21 mouse cellular contexts compared by ENCODE assay signal in genomic region chr3:129309926-129310325, GRCm38 (mm10). TPM values are rescaled to one million over a fixed set of nuclear protein-coding genes. Genes with fewer than 3 reads are reported as not detected.
"Had no signal": no experiment of that assay in that cellular context is flagged by ENCODE, and none has a peak within 500 bp of the region (broad histone marks: within the 10 kb centered on the region; RNA-seq: fewer than 3 reads in every experiment).

No protein-coding gene starts in this region.

- H3K27me3 ChIP-seq: lung, embryonic 15.5 days; midbrain, embryonic 13.5 days; midbrain, embryonic 15.5 days; neural tube, embryonic 13.5 days; stomach, embryonic 15.5 days had no signal

- H3K9ac ChIP-seq: liver, postnatal 0 days; lung, embryonic 15.5 days; midbrain, embryonic 13.5 days; midbrain, embryonic 15.5 days; neural tube, embryonic 13.5 days; stomach, embryonic 15.5 days had no signal

- DNase-seq: liver, postnatal 0 days; lung, adult 2 months; lung, postnatal 14 days; lung, postnatal 36 days; right cerebral cortex, postnatal 14 days; thymus, adult 2 months; thymus, postnatal 25 days; thymus, postnatal 4 days had no signal

- H3K36me3 ChIP-seq: midbrain, embryonic 13.5 days; midbrain, embryonic 15.5 days; neural tube, embryonic 13.5 days; stomach, embryonic 15.5 days had no signal

- H3K27ac ChIP-seq: lung, embryonic 15.5 days; macrophage; midbrain, embryonic 13.5 days; midbrain, embryonic 15.5 days; neural tube, embryonic 13.5 days; stomach, embryonic 15.5 days; stomach, postnatal 0 days had no signal

- H3K4me3 ChIP-seq: lung, embryonic 15.5 days; megakaryocyte, embryonic 14.5 days; midbrain, embryonic 13.5 days; midbrain, embryonic 15.5 days; neural tube, embryonic 13.5 days; stomach, embryonic 15.5 days had no signal

- H3K4me1 ChIP-seq: lung, embryonic 15.5 days; megakaryocyte, embryonic 14.5 days; midbrain, embryonic 13.5 days; midbrain, embryonic 15.5 days; stomach, embryonic 15.5 days had no signal

- ATAC-seq: liver, postnatal 0 days; lung, postnatal 0 days; midbrain, embryonic 13.5 days; midbrain, embryonic 15.5 days had no signal

- H3K9me3 ChIP-seq: lung, embryonic 15.5 days; midbrain, embryonic 13.5 days; midbrain, embryonic 15.5 days; neural tube, embryonic 13.5 days; stomach, embryonic 15.5 days had no signal

- H3K4me2 ChIP-seq: lung, embryonic 15.5 days; midbrain, embryonic 11.5 days; midbrain, embryonic 13.5 days; midbrain, embryonic 15.5 days; neural tube, embryonic 13.5 days; stomach, embryonic 15.5 days had no signal

RNA-seq across cellular contexts. Expression of gene Enpep, which starts 22.6 kb away (rescaled TPM):
- total RNA-seq: megakaryocyte progenitor cell, adult 5-6 weeks; monocyte, adult 5-6 weeks; neutrophil, adult 5-6 weeks had no signal
- polyA plus RNA-seq: macrophage had no signal
